Mouse (Mus musculus): ENCODE measurements around the gene Ptcra.

DNA sequence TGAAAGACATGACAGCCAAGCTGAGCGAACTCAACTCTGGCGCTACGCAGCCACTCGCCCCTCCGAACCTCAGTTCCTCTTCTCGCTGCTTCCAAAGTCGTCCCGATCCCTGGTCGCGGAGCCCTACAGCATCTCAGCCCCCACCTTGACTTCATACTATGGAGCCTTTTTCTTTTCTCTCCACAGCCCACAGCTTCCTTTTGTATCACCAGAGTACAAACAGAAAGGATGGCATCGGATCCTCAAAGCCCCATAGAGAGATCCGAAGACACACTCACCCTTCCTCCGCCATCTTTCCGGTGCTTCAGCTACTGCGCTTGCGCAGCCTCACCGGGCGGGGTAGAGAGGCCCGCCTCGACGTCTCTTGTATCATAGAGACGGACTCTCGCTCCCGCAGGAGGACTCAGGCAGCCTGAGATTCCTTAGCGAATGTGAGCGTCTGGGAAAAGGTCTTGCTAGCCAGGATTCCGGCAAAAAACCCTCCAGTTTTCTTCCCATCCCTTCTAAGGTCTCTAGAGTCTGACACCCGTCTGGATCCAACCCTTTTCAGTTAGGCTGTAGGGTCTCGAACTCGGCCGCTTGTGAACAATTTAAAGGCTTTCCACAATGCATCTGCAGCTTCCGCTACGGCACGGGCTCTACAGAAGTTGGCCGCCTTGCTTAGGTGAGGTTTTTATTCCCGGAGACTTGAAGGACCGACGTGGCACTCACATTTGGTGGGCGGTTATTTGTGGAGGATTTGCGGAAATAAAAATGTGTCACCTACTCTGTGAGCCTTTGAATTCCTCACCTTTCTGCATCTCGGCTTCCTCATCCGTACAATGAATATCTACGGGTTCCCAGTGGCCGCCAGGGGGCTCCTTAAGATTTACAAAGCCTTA, 19.1 kb upstream of the Ptcra start, which contains the start of gene Rpl7l1:
- TF ChIP-seq CTCF (IDR thresholded peaks at IDR 0.05; ENCODE audit: insufficient read depth, low read length) (peak; percentile 46), POLR2A (IDR thresholded peaks at IDR 0.05; ENCODE audit: borderline replicate concordance, extremely low read depth, low read depth, low read length) (peak; percentile 92; the same call in 1 of the 2 replicates)

All from lung, adult 2 months (tissue).